Mouse (Mus musculus) kidney, postnatal 10 days (tissue): ENCODE measurements at regions not wholly inside any gene's neighbourhood (a gene's known extent, or its start where the extent isn't known, plus 50 kb on each side); places are given as distances from the start of the nearest gene placed in this dataset.

Experiments
- DNase-seq: peaks from one replicate; pipeline ENCODE4 v3.0.0; 2021; ENCODE audit warnings: mixed read lengths

GRCm38 (mm10) chr11:91133753-91134270 lies 443.5 kb downstream of the Kif2b start:
- DNase-seq: peak; percentile 11

DNA sequence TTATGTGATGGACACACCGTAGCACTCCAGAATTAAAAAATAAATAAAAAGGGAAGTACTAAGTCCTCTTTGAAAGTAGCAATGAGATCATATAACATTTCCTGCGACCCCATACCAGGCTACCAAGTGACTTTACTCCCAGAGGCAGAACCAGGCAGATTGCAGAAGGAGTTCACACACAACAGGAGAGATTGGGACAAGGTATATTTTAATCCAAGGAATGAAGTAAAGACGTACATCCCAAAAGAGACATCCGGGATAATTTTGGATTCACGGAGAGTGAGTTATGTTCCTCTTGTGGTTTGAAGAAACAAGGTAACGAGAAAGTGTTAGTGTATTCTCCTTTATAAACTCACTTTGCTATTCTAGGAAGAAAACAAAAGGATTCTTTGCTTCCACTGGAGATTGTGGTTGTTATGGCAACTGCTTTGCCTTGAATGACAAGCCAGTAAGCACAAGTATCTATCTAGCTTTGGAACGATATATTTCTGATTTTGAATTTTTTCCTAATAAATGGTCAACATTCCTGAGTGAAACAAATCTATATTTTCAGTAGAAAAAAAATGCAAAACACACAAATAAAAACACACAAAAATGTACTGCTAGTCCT lies 444.5 kb downstream of the Kif2b start:
- no peak for DNase-seq

DNA sequence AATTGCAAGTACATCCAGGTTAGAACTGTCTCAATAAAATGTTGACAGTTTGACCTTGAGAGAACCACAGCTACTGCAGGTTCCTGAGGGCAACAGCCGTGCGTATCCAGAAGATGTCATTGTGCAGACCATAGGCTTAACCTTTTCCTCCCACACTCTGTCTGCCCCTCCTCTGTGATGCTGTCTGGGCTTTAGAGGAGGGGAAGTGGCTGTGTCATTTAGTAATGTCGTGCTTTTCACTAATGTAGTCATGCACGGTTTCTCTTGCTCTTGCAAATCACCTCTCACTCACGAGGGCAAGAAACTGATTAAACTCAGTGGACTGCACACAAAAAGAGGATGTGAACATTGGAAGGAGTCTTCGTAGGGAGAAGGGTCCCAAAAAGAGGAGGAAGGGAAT lies 443.8 kb upstream of the Tom1l1 start:
- DNase-seq: no peak

DNA sequence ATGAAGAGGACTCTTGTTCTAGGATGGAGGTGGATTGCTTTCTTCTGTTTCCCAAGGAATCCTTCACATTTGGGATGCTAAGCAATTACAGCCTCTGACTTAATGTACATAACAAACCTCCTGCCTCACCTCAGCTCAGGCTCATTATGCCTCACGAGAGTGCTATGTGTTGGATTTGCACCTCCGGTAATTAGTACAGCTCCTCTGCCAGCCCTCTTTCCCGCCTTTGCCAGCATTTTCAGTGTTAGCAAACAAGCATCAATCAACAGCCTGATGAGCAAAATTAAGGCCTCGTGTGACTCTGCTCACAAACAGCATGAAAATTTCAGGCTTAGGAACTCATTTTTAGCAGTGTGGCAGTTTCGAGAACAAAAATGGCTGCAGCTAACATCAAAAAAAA lies 410.0 kb upstream of the Tom1l1 start:
- no peak for DNase-seq

GRCm38 (mm10) chr11:91097552-91097951 lies 409.4 kb upstream of the Tom1l1 start:
- no peak for DNase-seq

- DNase-seq: no peak
These were observed 408.0 kb upstream of the Tom1l1 start for GRCm38 (mm10) chr11:91096000-91096652.

DNA sequence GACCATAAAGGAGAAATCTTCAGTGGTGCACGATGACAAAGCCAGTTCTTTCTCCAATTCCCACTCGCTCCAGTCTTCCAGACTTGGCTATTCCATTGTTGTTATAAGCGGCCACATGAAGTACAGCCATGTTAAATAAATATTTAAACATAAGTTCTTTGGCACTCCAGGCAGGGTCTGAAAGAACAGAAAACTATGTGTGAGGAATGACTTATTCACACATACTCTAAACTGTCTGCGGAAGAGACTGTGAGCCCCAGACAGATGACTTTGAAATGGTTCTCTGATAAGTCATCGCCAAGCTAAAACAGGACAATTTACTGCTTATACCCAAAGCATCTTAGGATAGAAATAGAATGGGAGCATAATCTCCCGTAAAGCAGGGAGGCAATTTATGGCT lies 377.2 kb upstream of the Tom1l1 start:
- no peak for DNase-seq

DNA sequence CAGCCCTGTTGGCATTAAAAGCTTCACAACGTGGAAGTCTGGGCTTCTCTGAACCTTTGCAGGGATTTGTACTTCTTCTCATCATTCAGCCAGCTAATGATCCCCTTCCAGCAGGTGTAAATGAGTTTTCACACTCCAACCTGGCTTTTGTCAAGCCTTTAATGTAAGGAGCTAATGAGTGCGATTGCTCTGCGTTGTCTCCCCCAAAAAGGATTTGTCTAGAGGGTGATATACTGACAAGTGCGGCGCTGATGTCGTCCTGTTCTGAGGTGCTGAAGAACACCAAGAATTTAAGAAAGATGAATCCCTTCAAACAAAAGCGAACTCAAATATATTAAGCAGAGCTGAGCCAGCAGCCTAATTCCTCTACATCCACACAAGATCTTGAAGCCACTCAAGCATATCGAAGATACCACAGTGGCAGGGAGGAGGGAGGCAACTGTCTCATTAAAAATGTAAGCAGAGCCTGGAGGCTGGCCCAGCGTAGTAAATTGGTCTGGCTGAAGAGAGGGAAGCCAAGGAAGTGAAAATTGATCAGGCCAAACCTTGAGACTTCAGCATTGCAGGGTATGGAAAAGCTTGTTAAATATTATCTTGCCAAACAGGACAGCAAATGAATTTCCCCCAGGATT lies 368.9 kb upstream of the Tom1l1 start:
- no peak for DNase-seq

GRCm38 (mm10) chr11:91053321-91053720 lies 365.2 kb upstream of the Tom1l1 start:
- no peak for DNase-seq

- no peak for DNase-seq
These were observed 363.5 kb upstream of the Tom1l1 start for GRCm38 (mm10) chr11:91051646-91052045.

GRCm38 (mm10) chr11:91041486-91041885 lies 353.3 kb upstream of the Tom1l1 start:
- no peak for DNase-seq
